ENCODE assay signal across 9 mouse cellular contexts in the genomic region with DNA sequence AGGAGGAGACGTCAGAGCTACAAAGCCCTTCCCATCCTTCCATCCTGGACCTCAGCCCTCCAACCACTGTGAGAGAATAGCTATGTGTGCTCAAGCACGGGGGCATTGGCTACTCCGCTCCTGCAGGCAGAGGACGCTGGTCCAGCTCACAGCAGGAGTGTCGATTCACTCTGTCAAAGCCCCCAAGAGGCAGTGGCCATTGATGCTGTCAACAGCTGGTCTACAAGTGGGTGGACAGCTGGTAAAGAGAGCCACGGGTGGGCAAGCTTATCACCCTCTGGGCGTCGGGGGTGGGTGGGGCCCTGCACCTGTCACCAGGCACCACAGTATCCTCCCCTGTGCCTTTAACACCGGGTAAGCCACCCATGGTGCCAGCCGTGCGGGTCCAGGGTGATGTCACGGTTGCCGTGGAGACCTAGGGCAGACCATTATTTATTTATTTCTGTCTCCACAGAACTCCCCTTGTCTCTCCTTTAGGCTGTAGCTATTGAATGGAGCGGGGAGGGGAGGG. TPM values are rescaled to one million over a fixed set of nuclear protein-coding genes. Genes with fewer than 3 reads are reported as not detected.
DNase-seq lines count a peak whose midpoint lies in the region; ATAC-seq and TF ChIP-seq lines count a peak whose summit lies in the region.
"Had no signal": no experiment of that assay in that cellular context is flagged by ENCODE, and none has a peak within 500 bp of the region (broad histone marks: within the 10 kb centered on the region; RNA-seq: fewer than 3 reads in every experiment).

No protein-coding gene starts in this region.

- peaks cover 17% of the 10 kb centered on the region for H3K4me1 ChIP-seq in forebrain, embryonic 12.5 days
- H3K4me1 ChIP-seq in olfactory bulb, adult 2 months (ENCODE audit: control insufficient read depth, insufficient read depth, low read length), result peaks cover 14% of the 10 kb centered on the region

- H3K27me3 ChIP-seq in forebrain, embryonic 12.5 days, result no peaks in the 10 kb centered on the region

- H3K4me3 ChIP-seq in forebrain, embryonic 12.5 days (replicated peaks), result no peak overlapping the region
- H3K4me3 ChIP-seq in olfactory bulb, adult 2 months (ENCODE audit: insufficient read depth, low read depth, low read length), result no peak overlapping the region

- intact Hi-C loops in heart, postnatal 36 days (cut with DNase I), result no loop called here

- no peak overlapping the region for H3K9ac ChIP-seq in forebrain, embryonic 12.5 days

- peak overlapping the region; percentile 37 for H3K4me2 ChIP-seq in forebrain, embryonic 12.5 days

- H3K36me3 ChIP-seq in forebrain, embryonic 12.5 days (replicated peaks), result no peaks in the 10 kb centered on the region; the same call in 1 of the 2 replicates

- peak overlapping the region; percentile 85 for H3K27ac ChIP-seq in forebrain, embryonic 12.5 days
- peak overlapping the region; percentile 55; the same call in 1 of the 2 replicates for H3K27ac ChIP-seq in olfactory bulb, adult 2 months (ENCODE audit: insufficient read depth, low read depth, low read length)

- 24% methylated on average over 14 of the region's 14 CpGs for WGBS in forebrain, embryonic 12.5 days
- WGBS in olfactory bulb, adult 2 months, result 15% methylated on average over 14 of the region's 14 CpGs

- TF ChIP-seq CTCF in olfactory bulb, adult 2 months (IDR thresholded peaks at IDR 0.05; ENCODE audit: insufficient read depth, low read depth, low read length), result no peak

- no peak for TF ChIP-seq POLR2A in olfactory bulb, adult 2 months (IDR thresholded peaks at IDR 0.05; ENCODE audit: insufficient read depth, low read depth, low read length)

- DNase-seq in cerebellum, adult 18-20 months, result peak; percentile 31 to 40
- no peak for DNase-seq in cerebellum, adult 11 months
- peak; percentile 65 to 66 for DNase-seq in layer of hippocampus, postnatal 36 days
- no peak for DNase-seq in adrenal gland, postnatal 10 days
- DNase-seq in heart, postnatal 36 days, result no peak

- peak; percentile 93 for ATAC-seq in forebrain, embryonic 12.5 days (ENCODE audit: low FRiP score)
- no peak for ATAC-seq in CD4-positive, CD25-positive, alpha-beta regulatory T cell, adult 4 months

- peaks cover under 1% of the 10 kb centered on the region; the same call in 1 of the 2 replicates for H3K9me3 ChIP-seq in forebrain, embryonic 12.5 days

RNA-seq across cellular contexts. Expression of gene Mmd2, which starts 24.9 kb away (rescaled TPM):
- 17.7 and 20.0 TPM in 2 replicates for polyA plus RNA-seq in forebrain, embryonic 12.5 days (2016; fragmentation: Nextera tagmentation; extraction: Ambion mirVana)
- total RNA-seq in layer of hippocampus, postnatal 36 days (2021), result 100 to 1,000 TPM; 159 to 178 TPM
- not detected in 2 replicates for polyA plus RNA-seq in olfactory bulb, adult 2 months (2012; ENCODE audit: insufficient read depth, insufficient read length, low replicate concordance, missing spikeins)
- total RNA-seq in adrenal gland, postnatal 10 days (2021), result 10 to 100 TPM; 46.5 to 54.0 TPM
- not detected for polyA plus RNA-seq in CD4-positive, CD25-positive, alpha-beta regulatory T cell, adult 4 months (2017; shearing (Covaris generic))
- total RNA-seq in heart, postnatal 36 days (2021), result under 1 TPM in 1 of 2 experiments, not detected in 1; 0.28 TPM
- total RNA-seq: neutrophil, adult 5-6 weeks had no signal

RNA-seq across cellular contexts. Expression of gene Radil, which starts 32.8 kb away (rescaled TPM):
- polyA plus RNA-seq in forebrain, embryonic 12.5 days (2016; fragmentation: Nextera tagmentation; extraction: Ambion mirVana), result 3.2 and 3.3 TPM in 2 replicates
- total RNA-seq in layer of hippocampus, postnatal 36 days (2021), result 10 to 100 TPM; 13.5 to 14.7 TPM
- not detected in 2 replicates for polyA plus RNA-seq in olfactory bulb, adult 2 months (2012; ENCODE audit: insufficient read depth, insufficient read length, low replicate concordance, missing spikeins)
- total RNA-seq in adrenal gland, postnatal 10 days (2021), result 10 to 100 TPM in 1 of 2 experiments, 1 to 10 TPM in 1; 8.0 to 10.7 TPM
- polyA plus RNA-seq in CD4-positive, CD25-positive, alpha-beta regulatory T cell, adult 4 months (2017; shearing (Covaris generic)), result not detected
- total RNA-seq in heart, postnatal 36 days (2021), result 1 to 10 TPM; 1.3 to 1.7 TPM
- total RNA-seq: neutrophil, adult 5-6 weeks had no signal

RNA-seq across cellular contexts. Expression of gene Wipi2, which starts 43.8 kb away (rescaled TPM):
- 59.7 and 60.4 TPM in 2 replicates for polyA plus RNA-seq in forebrain, embryonic 12.5 days (2016; fragmentation: Nextera tagmentation; extraction: Ambion mirVana)
- 100 to 1,000 TPM; 102 to 103 TPM for total RNA-seq in layer of hippocampus, postnatal 36 days (2021)
- polyA plus RNA-seq in olfactory bulb, adult 2 months (2012; ENCODE audit: insufficient read depth, insufficient read length, low replicate concordance, missing spikeins), result not detected in 2 replicates
- 100 to 1,000 TPM in 1 of 2 experiments, 10 to 100 TPM in 1; 93.6 to 102 TPM for total RNA-seq in adrenal gland, postnatal 10 days (2021)
- polyA plus RNA-seq in CD4-positive, CD25-positive, alpha-beta regulatory T cell, adult 4 months (2017; shearing (Covaris generic)), result 10 to 100 TPM; 17.2 to 20.1 TPM
- total RNA-seq in heart, postnatal 36 days (2021), result 10 to 100 TPM; 41.0 to 45.1 TPM

RNA-seq across cellular contexts. Expression of gene Papolb, which starts 53.8 kb away (rescaled TPM):
- 0.10 and 0.19 TPM in 2 replicates for polyA plus RNA-seq in forebrain, embryonic 12.5 days (2016; fragmentation: Nextera tagmentation; extraction: Ambion mirVana)
- total RNA-seq in layer of hippocampus, postnatal 36 days (2021), result under 1 TPM; 0.72 to 0.76 TPM
- polyA plus RNA-seq in olfactory bulb, adult 2 months (2012; ENCODE audit: insufficient read depth, insufficient read length, low replicate concordance, missing spikeins), result not detected in 2 replicates
- total RNA-seq in adrenal gland, postnatal 10 days (2021), result under 1 TPM; 0.21 to 0.27 TPM
- not detected for polyA plus RNA-seq in CD4-positive, CD25-positive, alpha-beta regulatory T cell, adult 4 months (2017; shearing (Covaris generic))
- under 1 TPM in 1 of 2 experiments, not detected in 1; 0.14 TPM for total RNA-seq in heart, postnatal 36 days (2021)
- total RNA-seq: neutrophil, adult 5-6 weeks had no signal

Comparison
In these comparisons a context has a peak if more than half of its experiments do, and no peak if none do; other contexts are left out.
1. DNase-seq: peak in cerebellum, adult 18-20 months (2 of 2) and layer of hippocampus, postnatal 36 days (2 of 2); none in cerebellum, adult 11 months (single experiment), adrenal gland, postnatal 10 days (single experiment) and heart, postnatal 36 days (0 of 2).
2. RNA of gene Mmd2, which starts 24.9 kb away (total RNA-seq): 159 to 178 TPM in layer of hippocampus, postnatal 36 days and 46.5 to 54.0 TPM in adrenal gland, postnatal 10 days; 0.28 TPM in heart, postnatal 36 days; every median in the first group is over 10 times any median in the second.